Mouse (Mus musculus): ENCODE data around the gene Postn.

The Postn gene

DNA sequence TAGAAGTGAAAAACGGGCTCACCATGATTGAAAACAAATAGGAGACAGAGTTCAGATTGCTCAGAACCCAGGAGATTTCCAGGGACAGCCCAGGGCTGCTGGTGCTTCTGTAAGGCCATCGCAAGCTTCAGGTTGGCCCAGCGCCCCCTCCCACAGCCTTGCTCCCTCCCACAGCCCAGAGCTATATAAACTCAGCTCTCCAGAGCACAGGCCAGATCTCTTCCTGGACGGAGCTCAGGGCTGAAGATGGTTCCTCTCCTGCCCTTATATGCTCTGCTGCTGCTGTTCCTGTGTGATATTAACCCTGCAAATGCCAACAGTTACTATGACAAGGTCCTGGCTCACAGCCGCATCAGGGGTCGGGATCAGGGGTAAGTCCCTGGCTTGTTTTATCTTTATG is at the start of gene Postn:
Postn (plus strand) TSS at position 213 of the 400 bp plus-strand sequence.
- DNase-seq (ENCODE audit: extremely low read depth, low read depth): no peak

DNA sequence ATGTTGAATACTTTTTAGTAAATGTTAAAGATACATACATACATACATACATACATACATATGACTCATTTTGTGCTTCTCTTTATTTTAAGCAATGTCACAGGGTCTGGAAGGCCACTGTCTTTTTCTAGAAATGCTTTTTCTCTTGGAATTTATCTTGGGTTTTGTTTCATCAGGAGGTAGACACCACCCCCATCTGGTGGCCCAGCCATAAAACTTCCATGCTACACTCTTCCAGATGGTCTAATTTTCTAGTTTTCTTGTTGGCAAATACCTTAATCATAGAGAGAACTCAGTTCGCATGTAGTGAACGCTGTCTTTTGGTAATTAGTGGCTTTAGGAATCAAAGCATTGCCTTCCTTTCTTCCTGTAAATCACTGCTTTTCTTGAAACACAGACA is 46.9 kb upstream of the Postn start:
- no peak for DNase-seq (ENCODE audit: extremely low read depth, low read depth)

DNA sequence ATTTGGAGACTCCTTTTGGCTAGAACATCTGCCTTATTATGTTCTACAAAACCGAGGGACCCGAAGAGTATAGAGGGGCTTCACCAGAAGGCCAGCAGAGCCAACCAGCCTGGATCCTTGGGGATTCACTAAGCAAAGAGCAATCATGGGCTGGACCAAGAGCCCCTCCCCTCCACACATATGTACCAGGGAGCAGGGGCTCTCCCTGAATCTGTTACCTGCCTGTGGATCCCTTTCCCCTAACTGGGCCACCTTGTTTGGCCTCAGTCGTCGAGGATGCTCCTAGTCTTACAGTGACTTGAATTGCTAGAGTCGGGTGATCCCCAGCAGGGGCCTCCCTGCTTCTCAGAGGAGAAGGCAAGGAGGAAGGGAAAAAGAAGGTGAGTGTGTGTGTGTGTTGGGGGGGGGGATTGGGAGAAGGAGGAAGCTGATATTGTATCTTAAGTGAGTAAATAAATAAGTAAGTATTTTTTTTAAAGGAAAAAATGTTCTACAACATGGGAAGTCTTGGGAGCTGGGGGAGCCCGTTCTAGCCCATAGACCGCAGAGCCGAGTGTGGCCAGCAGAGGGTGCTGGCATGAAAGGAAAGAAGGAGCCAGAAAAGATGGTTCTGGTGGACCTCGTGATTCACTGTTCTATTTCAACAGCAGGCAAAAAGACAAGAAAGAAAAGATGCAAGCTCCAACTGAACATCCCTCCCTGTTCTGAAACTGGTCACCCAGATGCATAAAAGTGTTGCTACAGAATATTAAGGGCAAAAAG is 7.8 kb upstream of the Postn start:
- no peak for DNase-seq (ENCODE audit: extremely low read depth, low read depth)

DNA sequence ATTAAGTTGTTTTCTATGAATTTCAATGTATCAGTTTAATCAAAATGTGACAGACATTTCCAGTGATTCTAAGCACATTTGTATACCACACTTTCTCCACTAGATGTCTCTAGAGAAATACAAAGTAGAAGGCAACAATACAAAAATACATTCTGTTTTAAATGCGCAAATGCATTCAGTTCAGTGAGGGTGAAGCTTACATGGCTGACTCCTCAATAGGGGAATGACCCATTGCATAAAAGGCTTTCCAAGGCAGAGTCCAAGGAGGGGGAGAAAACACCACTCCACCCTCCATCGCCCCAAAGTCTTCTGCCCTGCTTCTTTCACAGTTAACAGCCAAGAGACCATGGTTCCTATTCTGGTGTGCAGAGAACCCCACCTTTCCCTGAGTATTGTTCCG is 3.3 kb upstream of the Postn start:
- no peak for DNase-seq (ENCODE audit: extremely low read depth, low read depth)

DNA sequence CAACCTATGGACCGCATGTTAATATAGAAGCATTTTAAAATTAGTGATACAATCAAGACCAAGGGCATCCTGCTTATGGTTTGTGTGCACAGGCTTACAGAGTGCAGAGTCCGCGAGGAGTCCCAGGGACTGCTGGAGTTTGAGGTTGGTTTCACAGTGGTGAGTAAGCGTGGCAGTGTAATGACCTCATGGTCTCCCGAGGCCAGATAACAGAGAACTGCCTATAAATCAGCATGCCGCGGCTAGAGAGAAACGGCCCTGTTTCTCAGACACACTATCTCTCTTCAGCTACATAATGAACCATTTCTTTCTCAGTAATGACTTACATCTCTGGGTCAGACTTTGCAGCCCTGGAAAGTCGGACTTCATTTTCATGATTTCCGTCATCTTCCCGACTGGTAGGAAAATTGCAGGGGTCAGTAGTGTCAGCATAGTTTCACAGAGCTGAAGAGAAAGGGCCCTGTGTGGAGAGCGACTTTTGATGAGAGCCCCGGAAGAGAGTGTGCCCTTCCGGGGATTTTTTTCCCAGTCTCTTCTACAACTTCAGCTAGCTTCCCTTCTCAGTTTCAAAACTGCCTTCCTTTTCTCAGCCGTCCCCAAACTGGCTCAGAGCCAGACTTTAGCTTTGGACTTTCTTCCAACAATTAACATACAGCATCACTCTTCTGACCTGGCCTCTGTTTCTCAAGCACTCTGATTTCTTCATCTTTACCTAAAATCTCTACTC is 2.3 kb upstream of the Postn start:
- no peak for DNase-seq (ENCODE audit: extremely low read depth, low read depth)

DNA sequence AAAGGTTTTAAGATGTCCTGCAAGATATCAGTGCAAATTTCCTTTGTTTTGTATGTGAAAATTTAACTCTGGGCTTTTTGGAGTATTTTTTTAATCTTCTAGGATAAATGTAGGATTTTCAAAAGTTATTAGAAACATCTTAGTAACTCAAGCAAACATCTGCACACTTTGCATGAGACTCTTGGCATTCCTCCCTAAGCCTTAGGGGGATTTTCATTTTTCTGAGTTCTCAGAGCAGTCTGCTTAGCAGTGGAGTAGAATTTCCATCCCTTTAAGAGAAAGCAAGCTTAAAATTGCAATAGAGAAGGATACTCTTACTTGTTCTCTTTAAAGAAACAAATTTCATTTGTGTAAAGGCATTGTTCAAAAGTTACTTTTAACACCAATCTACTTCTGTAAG is 747 bp downstream of the Postn start:
- DNase-seq (ENCODE audit: extremely low read depth, low read depth): no peak

DNA sequence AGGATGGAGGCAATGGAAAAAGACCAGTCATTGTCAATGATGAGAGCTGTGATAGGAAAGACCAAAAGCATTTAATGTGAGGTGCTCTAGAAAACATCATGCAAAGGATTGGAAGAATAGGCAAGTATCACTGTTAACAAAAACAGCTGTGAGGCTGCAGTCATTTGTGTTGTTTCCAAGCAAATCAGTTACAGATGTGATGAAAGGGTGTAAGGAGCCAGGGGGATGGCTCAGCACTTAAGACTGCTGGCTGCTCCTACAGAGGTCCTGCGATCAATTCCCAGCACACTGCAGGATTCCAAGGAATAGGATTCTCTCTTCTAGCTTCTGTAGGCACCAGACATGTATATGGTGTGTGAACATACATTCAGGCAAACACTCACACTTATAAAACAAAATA is 10.1 kb downstream of the Postn start:
- DNase-seq (ENCODE audit: extremely low read depth, low read depth): no peak

DNA sequence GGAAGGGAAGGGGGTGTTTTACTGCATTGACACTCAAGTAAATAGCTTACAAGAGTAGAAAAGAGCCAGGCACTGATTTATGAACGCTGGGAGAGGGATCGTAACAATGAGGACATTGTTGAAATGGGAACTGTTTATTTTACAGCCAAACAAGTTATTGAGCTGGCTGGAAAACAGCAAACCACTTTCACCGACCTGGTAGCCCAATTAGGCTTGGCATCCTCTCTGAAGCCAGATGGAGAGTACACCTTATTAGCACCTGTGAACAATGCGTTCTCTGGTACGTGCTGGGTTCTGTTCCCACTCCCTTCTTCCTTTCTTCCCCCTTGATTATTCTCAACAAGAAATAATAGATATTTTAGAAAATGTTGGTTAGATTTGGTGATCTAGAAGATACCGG is 11.7 kb downstream of the Postn start:
- no peak for DNase-seq (ENCODE audit: extremely low read depth, low read depth)

DNA sequence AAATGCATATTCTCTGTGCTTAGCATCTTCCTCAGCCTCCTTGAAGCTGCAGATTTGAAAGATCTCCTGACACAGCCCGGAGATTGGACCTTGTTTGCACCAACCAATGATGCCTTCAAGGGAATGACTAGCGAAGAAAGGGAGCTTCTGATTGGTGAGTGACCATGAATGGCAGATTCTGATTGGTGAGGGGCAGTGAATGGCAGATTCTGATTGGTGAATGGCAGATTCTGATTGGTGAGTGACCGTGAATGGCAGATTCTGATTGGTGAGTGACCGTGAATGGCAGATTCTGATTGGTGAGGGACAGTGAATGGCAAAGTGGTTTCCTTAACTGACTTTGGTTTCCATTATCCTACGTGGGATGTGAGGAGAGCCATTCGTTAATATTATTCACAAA is 15.1 kb downstream of the Postn start:
- no peak for DNase-seq (ENCODE audit: extremely low read depth, low read depth)

DNA sequence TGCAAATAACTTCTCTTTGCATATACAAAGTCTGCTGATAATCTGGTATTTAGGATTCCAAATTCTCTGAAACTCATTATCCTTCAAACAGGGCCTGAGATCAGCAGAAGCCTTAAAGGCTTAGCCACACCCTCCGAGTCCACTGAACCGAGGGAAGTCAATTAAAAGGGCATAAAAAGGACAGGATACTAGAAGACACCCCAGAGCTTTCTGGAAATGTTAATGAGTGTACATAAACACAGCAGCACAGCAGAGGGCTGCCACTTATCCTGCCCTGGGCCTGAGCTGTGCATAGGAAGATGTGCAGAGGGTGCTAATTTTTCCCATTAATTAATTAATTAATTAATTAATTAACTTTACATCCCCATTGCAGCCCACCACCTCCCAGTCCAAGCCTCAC is 16.7 kb downstream of the Postn start:
- no peak for DNase-seq (ENCODE audit: extremely low read depth, low read depth)

DNA sequence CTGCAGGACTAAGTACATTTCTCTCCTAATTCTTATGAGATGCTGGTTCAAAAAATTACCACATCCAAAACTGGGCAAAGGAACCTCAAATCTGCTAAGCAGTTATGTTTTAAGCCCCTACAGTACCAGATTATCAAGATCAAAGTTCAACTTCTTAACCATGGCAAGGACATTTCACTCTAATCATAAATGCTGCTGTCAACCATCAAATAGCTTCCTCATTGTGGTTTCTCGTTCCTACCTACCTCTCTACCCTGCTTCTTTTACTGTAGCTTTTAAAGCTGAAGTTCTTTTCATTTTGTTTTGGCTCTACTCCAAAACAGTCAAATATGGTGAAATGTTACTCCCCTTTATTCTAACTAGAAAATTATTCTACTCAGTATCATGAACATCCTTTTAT is 17.2 kb downstream of the Postn start:
- DNase-seq (ENCODE audit: extremely low read depth, low read depth): no peak

DNA sequence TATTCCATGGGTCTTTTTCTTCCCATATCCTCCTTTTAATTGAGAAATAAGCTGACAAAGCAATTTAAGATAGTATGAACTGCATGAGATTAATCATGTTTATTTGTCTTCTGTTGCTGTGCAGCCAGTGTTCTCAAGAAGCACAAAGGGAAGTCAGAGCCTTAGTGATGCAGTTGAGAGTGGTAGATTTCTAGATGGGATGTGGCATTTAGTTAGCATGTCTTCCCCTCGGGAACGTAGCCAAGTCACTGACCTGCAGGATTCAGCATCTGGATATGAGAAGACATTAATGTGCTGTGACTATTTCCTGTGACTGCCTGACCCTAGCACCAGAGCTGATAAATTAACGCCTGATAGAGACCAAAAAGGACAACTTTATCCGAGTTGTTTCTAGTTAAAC is 19.1 kb downstream of the Postn start:
- DNase-seq (ENCODE audit: extremely low read depth, low read depth): no peak

DNA sequence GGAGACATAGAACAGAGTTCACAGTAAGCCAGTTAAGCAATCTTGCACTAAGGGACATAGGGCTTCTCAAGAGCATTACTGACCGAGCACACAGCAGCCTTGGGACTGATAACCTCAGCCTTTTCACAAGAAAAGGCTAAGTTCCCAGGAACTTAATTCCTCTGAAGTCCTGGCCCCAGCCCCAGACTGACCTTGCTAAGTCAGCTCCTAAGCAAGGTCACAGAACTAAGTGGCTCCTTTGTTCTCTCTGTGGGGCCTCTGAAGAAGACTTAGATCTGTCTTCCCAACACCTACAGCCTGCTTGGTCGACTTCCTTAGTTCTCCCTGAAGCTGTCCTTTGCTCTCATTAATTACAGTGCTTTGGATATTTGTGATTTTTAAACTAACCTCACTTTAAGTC is 38.4 kb downstream of the Postn start:
- DNase-seq (ENCODE audit: extremely low read depth, low read depth): no peak

DNA sequence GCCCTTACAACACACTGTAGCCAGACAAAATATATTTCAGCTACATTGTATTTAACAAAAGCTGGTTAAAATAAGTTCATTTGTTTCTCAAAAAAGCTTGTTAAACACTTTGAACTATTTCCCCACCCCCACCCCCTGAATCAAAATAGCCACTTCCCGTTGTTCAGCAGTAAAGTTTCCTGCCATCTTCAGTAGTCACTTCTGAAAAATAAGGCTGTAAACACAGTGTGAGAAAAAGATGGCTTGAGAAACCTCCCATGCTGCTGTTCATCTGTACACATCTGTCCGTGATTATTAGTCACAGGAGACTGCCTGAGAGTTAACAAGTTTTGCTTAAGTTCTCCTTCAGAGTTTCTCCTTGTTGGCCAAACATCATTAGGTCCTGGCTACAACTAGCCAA is 39.0 kb downstream of the Postn start:
- DNase-seq (ENCODE audit: extremely low read depth, low read depth): no peak

DNA sequence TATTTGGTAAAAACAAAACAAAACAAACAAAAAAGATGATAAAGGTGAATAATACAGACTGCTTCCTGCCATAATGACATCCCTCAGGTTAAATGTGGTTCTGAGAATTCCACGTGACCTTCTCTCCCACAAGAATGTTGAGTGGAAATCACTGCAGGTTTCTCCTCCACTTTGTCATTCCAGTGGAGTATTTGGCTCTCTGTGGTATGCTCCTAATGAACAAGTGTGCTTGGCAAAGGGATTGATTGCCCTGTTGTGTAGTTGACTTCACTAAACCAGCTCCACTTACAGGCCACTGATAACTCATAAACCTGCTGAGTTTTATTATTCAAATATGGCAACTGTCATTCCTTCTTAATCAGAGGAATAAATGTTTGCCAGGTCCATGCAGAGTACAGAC is 39.7 kb downstream of the Postn start:
- no peak for DNase-seq (ENCODE audit: extremely low read depth, low read depth)

DNA sequence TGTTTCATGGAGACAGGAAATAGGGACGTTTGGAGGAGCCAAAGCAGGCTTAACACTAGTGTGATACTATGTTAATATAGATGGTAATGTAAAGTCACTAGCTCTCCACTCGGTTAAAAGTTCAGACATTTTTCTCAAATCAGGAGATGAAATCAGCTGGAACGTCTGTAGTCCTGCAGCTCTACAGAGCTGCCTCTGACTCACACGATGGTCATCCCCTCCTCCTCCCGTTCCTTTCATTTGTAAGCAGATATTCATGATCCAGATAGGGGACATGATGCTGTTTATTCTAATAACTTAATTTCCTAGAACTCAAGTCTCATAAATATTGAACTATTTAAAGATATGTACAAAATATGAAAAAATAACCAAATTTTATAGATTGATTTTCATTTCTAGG is 40.8 kb downstream of the Postn start:
- no peak for DNase-seq (ENCODE audit: extremely low read depth, low read depth)

DNA sequence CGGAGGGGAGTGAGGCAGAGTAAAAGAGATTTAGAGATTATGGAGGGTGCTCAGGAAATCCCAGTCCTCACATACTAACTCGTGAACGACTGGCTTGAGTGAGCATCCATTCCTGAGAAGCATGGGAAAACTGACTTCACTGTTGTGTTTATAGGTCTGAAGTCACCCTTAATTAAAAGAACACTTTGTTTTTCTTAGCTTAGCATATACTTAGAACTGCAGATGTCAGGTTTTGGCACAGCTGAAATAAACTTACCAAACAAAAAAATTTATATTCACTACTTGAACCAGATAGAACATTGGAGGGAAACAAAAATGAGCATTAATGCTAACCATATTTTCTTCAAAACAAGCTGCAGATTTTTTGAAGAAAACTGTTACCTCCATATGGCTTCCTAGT is 42.9 kb downstream of the Postn start:
- no peak for DNase-seq (ENCODE audit: extremely low read depth, low read depth)

DNA sequence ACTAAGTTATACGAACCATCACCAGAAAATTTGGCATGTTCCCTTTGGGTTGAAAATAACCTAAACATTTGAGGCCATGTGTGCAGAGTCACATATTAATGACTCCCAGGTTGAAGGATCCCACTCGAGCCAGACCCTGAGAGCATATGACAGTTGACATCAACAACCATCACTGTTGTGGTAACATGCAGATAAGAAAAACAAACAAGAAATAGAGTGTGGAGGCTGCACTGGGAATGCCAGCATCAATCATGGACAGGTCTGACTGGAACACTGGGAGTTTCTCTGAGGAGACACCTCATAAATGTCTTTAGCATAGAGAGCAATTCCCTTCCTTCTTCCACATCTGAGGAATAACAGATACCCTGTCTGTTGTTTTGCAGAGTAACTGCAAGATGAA is 45.7 kb downstream of the Postn start:
- DNase-seq (ENCODE audit: extremely low read depth, low read depth): no peak

DNA sequence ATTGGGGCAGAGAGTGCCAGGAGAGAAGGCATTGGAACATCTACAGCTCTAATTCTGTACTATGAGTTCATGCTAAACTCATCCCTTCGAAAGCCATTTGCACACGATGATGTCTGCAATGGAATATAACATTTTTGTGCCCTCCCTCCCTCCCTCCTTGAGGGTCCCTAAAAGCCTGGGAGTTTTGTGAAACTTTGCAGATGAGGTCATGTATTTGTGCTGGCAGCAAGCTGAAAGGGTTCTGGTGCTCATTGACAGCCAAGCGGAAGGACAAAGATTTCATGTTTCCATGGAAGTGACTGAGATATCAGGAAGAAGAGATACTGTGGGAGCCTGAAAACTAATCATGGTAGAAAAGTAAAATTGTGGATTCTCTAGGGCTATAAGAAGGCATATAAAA is 50.1 kb downstream of the Postn start:
- DNase-seq (ENCODE audit: extremely low read depth, low read depth): no peak

DNA sequence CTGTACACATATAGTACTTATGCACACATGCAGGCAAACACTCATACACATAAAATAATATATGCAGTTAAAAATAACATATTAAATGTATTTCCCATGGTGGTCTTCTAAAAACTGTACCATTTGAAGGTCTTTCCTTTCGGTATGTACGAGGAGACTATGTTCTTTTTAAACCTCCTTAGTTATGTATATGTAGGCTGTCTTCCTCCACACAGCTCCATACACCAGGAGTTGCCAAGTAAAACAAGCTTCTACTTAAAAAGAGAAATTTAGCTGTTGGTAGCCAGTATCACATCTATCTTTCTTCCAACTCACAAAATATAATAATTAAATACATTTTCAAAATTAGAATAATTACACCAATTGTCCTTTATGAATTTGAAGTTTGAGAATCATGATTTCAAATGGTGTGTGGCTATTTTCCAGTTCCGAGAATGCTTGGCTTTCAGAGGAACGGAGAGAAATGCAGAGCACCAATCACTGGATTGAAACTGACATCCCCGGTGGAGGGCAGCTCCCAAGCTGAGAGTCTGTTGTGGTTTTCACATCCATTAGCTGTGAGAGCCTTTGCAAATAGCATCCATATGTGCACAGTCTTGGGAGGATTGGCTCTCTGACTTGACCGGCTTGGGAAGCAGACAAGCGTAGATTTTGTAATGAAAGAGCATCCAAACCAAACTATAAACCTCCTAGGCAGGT is 52.1 kb downstream of the Postn start:
- no peak for DNase-seq (ENCODE audit: extremely low read depth, low read depth)

DNA sequence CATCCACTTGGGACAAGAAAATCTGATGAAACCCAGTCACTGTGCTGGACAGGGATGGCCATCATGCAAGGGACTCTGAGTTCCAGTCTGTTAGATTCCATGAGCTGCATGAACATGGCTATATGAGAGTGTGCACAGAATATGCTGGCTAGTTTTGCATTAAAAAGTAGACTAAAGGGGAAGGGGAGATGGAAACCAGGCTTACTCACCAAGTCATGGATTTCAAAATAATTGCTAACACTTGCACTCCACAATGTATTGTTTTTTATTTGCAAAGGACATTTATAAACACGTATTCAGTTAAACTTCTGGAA is 52.6 kb downstream of the Postn start:
- DNase-seq (ENCODE audit: extremely low read depth, low read depth): no peak

DNA sequence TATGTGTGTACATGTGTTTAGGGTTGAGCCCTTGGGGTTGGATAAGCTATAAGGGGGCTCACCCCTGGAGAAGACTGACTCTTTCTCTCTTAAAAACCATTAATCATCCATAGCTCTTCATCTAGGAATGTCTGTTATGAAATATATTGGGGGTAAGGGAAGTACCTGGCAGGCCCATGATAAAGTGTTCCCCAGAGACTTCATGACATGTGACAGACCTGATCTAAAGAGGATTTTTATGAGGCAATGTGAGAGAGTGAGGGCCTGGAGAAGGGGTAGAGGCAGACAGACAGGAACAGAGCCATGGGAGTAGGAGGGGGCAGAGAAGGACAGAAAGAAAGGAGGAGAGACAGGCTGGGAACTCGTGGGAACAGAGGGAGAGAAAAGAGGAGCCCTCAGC is 53.5 kb downstream of the Postn start:
- no peak for DNase-seq (ENCODE audit: extremely low read depth, low read depth)
